Mouse (Mus musculus) heart, adult 10 weeks (tissue): ENCODE data around the gene Olfr1415. TPM values are rescaled to one million over a fixed set of nuclear protein-coding genes. Genes with fewer than 3 reads are reported as not detected.

ENCODE experiments used
- polyA plus RNA-seq: library from polyadenylated mRNA; stranded (reverse); fragments of 350-450 nt; fragmentation: Illumina TruSeq; extraction: RNeasy Lipid Tissue Mini Kit (QIAGEN cat#74804); gene quantifications from one replicate; pipeline ENCODE4 v1.2.3, GENCODE M21; 2014; ENCODE audit warnings: low read depth, low replicate concordance

Gene Olfr1415
- polyA plus RNA-seq: not detected

DNA sequence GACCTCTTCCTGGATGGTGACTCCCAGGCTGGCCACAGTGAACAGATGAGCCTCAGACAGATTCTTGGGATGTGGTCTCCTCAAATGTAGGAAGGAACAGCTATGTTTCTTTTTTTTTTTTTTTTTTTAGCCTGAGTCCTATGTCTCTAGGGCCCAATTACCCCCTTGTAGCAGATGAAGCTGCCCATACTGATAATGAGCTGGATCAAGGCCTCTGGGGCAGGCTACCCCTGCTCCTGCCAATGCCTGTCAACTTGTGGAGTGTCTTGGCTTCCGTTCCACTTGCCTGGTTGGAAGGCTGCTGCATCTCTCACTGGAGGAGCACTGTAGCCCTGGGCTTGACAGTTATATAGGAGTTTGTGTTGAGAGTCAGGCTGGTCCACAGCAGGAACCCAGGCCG lies at the start of gene Olfr1415:
TSS of gene Olfr1415 (minus strand) at position 101 of the 400 bp plus-strand sequence.

DNA sequence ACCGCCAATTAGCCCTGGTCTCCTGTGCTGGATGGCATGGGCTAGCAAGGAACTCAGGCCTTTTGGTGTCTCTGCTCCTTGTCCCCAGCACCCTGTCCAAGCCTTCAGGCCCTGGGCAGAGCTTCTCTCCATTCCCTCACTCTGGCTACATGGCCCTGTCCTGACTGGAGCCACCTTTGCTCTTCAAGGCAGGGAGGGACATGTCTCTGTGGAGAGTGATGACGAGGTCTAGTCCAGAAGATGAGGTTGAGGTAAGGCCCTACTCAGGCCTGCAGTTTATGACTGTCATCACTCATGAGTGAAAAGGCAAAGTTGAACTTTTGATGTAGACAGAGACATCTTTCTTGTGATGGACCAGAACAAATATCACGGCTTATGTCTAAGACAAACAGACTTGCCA lies 22.7 kb upstream of the Olfr1415 start, which contains the start of gene Olfr1414:
TSS of gene Olfr1414 (minus strand) at position 101 of the 400 bp plus-strand sequence.

DNA sequence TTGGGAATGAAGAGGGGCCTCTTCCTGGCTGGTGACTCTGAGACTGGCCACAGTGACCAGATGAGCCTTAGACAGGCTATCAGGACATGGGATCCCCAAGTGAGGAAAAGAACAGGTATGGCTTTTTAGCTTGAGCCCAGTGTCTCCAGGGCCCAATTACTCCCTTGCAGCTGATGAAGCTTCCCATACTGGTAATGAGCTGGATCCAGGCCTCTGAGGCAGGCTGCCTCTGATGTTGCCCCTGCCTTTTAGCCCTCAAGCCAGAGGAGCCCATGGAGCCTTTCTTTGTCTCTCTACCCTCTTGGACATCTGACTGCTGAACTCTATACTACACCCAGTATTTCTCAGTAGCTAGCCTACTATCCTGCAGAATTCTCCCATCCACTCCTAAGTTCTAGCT lies 10.9 kb downstream of the Olfr1415 start, which contains the start of gene Olfr1416:
TSS of gene Olfr1416 (minus strand) at position 101 of the 400 bp plus-strand sequence.

DNA sequence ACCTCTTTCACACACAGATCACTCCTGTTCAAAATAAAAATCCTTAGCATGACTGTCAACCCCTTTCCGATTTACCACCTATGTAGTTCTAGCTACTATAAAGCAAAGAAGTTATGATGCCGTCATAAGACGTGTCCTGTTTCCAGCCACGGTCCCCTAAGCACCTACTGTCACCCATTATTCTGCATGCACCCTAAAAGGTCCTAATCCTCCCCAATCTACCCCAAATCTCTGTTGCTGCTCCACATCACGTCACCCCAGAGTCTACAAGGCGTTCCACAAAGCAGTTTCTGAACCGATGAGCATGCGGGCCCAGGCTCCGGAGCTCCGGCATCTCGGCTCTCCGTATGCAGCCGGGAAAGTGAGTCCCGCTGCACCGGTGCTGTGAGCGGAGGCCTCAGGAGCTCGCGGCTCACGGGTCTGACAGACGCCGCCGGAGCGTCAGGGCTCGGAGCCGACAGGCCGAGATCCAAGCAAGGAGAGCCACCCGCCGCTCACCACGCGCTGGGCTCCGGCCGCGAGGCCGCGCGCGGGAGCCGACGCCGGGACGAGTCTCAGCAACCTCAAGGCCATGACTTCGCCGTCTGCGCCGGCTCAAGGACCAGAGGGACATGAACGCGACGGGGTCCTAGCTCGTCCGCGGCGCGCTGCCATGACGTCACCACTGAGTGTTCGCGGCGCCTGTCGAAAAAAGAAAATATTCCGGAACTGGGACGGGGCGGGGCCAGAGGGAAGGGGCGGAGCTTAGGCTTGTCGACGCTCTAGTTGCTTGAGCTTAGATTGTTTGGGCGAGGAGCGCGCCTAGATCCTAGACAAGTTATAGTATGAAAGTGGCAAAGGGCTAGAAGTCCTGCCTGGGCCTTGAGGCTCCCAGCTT lies 22.5 kb downstream of the Olfr1415 start, which contains the start of gene Ndufa10:
TSS of gene Ndufa10 (minus strand) at position 696 of the 877 bp plus-strand sequence.

Other genes starting within 250 kb of the Olfr1415 start
- gene Ndufa10, start 22.2 kb downstream of the Olfr1415 start, polyA plus RNA-seq: 627 TPM
- gene Olfr1416, start 11.0 kb downstream of the Olfr1415 start, polyA plus RNA-seq: not detected
- gene Olfr1414, start 22.6 kb upstream of the Olfr1415 start, polyA plus RNA-seq: not detected
- gene Olfr1413, start 75.2 kb upstream of the Olfr1415 start, polyA plus RNA-seq: not detected
- not detected for gene Olfr1412, start 89.7 kb upstream of the Olfr1415 start, polyA plus RNA-seq
- gene Olfr1411, start 98.3 kb upstream of the Olfr1415 start, polyA plus RNA-seq: not detected
- not detected for gene Olfr1410, start 109.7 kb upstream of the Olfr1415 start, polyA plus RNA-seq
- not detected for gene Olfr12, start 121.7 kb upstream of the Olfr1415 start, polyA plus RNA-seq
- gene Cops9, start 145.9 kb upstream of the Olfr1415 start, polyA plus RNA-seq: 242 TPM
- not detected for gene Otos, start 152.7 kb upstream of the Olfr1415 start, polyA plus RNA-seq